Mouse (Mus musculus): ENCODE data around the gene Csnk1g2.

- TF ChIP-seq CTCF (conservative IDR thresholded peaks at IDR 0.05; ENCODE audit: low read length) = no peak
- TF ChIP-seq NANOG (IDR thresholded peaks at IDR 0.05; ENCODE audit: borderline replicate concordance, low read length) = no peak
- TF ChIP-seq POU5F1 (IDR thresholded peaks at IDR 0.05; ENCODE audit: borderline replicate concordance, low read length) = no peak
Observed at GRCm38 (mm10) chr10:80683647-80684046, 61.0 kb downstream of the Csnk1g2 start.
